Mouse (Mus musculus) heart, embryonic 10.5 days (tissue): Measurements from ENCODE around the gene Wdr37. TPM values are rescaled to one million over a fixed set of nuclear protein-coding genes. Genes with fewer than 3 reads are reported as not detected.
"Not testable (repeated sequence)": the region's sequence is repeated elsewhere in the genome, so short reads cannot be mapped to it uniquely, and the experiment has no call there.

Experiments
- DNase-seq: peaks from one replicate; pipeline ENCODE4 v3.0.0-alpha.2; 2017; ENCODE audit warnings: low spot score
- H3K27ac ChIP-seq: fragments of 300-500 bp; sonication (generic); 2 replicates; pipeline ENCODE4 v1.5.1; 2016; ENCODE audit warnings: mild to moderate bottlenecking
- H3K27me3 ChIP-seq: fragments of 300-500 bp; sonication (generic); 2 replicates; pipeline ENCODE4 v1.6.1; 2016; ENCODE audit warnings: mild to moderate bottlenecking; ENCODE audit not compliant: poor library complexity, insufficient read depth, severe bottlenecking
- H3K36me3 ChIP-seq: fragments of 300-500 bp; sonication (generic); 2 replicates; pipeline ENCODE4 v1.6.1; 2016; ENCODE audit warnings: mild to moderate bottlenecking, moderate library complexity
- H3K4me1 ChIP-seq: fragments of 300-500 bp; sonication (generic); 2 replicates; pipeline ENCODE4 v1.6.1; 2016; ENCODE audit warnings: mild to moderate bottlenecking
- H3K4me3 ChIP-seq: fragments of 300-500 bp; sonication (generic); 2 replicates; pipeline ENCODE4 v1.5.1; 2016; ENCODE audit warnings: mild to moderate bottlenecking, moderate library complexity
- H3K9me3 ChIP-seq: fragments of 300-500 bp; sonication (generic); 2 replicates; pipeline ENCODE4 v1.6.1; 2016; ENCODE audit warnings: mild to moderate bottlenecking, moderate library complexity
- WGBS: fragments of 180-500 bp; shearing (Covaris S2); methylation state at CpG from one replicate; pipeline ENCODE4 v1.1.7; 2016; 5-methylcytosine and 5-hydroxymethylcytosine counted together
- polyA plus RNA-seq: library from polyadenylated mRNA; unstranded; fragments of >200 nt; fragmentation: Nextera tagmentation; extraction: Ambion mirVana; gene quantifications from 2 replicates; pipeline ENCODE4 v1.2.1, GENCODE M21; 2016

Gene Wdr37
- polyA plus RNA-seq: 20.2 and 21.4 TPM in 2 replicates

- 2% methylated on average over 18 of the region's 18 CpGs for WGBS
- Histone ChIP-seq H3K4me3 (peak within 1 kb of the TSS; percentile 92), H3K27me3 (no peaks in the 10 kb centered on the region), H3K9me3 (no peaks in the 10 kb centered on the region), H3K27ac (peak within 1 kb of the TSS; percentile 94), H3K36me3 (no peaks in the 10 kb centered on the region), H3K4me1 (peaks cover 7% of the 10 kb centered on the region)
- no peak for DNase-seq
Observed at GRCm38 (mm10) chr13:8871314-8871962, at the start of gene Wdr37. Gene Wdr37, minus strand, starts transcription at chr13:8871909.

GRCm38 (mm10) chr13:8913890-8914289 lies 42.2 kb upstream of the Wdr37 start:
- H3K4me1 ChIP-seq, H3K36me3 ChIP-seq: not testable (repeated sequence)
- whole genome bisulfite sequencing: 87% methylated on average over 8 of the region's 8 CpGs

GRCm38 (mm10) chr13:8905986-8906385 lies 34.3 kb upstream of the Wdr37 start:
- not testable (repeated sequence) for H3K4me1 ChIP-seq, H3K4me3 ChIP-seq, H3K27ac ChIP-seq, H3K36me3 ChIP-seq, H3K27me3 ChIP-seq, DNase-seq
- peaks cover 15% of the 10 kb centered on the region; the same call in 1 of the 2 replicates for H3K9me3 ChIP-seq
- 86% methylated on average over 2 of the region's 2 CpGs for WGBS

More at GRCm38 (mm10) chr13:8913890-8914289, 42.2 kb upstream of the Wdr37 start:
- H3K9me3 ChIP-seq, H3K4me3 ChIP-seq, H3K27me3 ChIP-seq, H3K27ac ChIP-seq, DNase-seq: not testable (repeated sequence)

GRCm38 (mm10) chr13:8888603-8889002 lies 16.9 kb upstream of the Wdr37 start:
- WGBS: 90% methylated on average over 1 of the region's 1 CpGs
- peaks cover 32% of the 10 kb centered on the region for H3K36me3 ChIP-seq
- H3K27ac ChIP-seq: no peak overlapping the region
- peaks cover 3% of the 10 kb centered on the region; the same call in 1 of the 2 replicates for H3K4me1 ChIP-seq
- no peak for DNase-seq
- no peak overlapping the region for H3K4me3 ChIP-seq
- H3K9me3 ChIP-seq: no peaks in the 10 kb centered on the region
- no peaks in the 10 kb centered on the region for H3K27me3 ChIP-seq

GRCm38 (mm10) chr13:8886185-8886560 lies 14.5 kb upstream of the Wdr37 start:
- no peaks in the 10 kb centered on the region for H3K27me3 ChIP-seq
- H3K9me3 ChIP-seq: no peaks in the 10 kb centered on the region
- peaks cover 22% of the 10 kb centered on the region for H3K36me3 ChIP-seq
- H3K4me3 ChIP-seq: peak overlapping the region; percentile 84
- WGBS: 8% methylated on average over 9 of the region's 9 CpGs
- peaks cover 3% of the 10 kb centered on the region; the same call in 1 of the 2 replicates for H3K4me1 ChIP-seq
- DNase-seq: no peak
- H3K27ac ChIP-seq: peak overlapping the region; percentile 99

- no peaks in the 10 kb centered on the region for H3K27me3 ChIP-seq
- under 1% methylated on average over 46 of the region's 46 CpGs for WGBS
- H3K36me3 ChIP-seq: peaks cover 22% of the 10 kb centered on the region
- H3K9me3 ChIP-seq: no peaks in the 10 kb centered on the region
- peak within 1 kb of the TSS; percentile 99 for H3K27ac ChIP-seq
- DNase-seq: peak; percentile 99
- peak within 1 kb of the TSS; percentile 84 for H3K4me3 ChIP-seq
- H3K4me1 ChIP-seq: peaks cover 3% of the 10 kb centered on the region; the same call in 1 of the 2 replicates
Observed at GRCm38 (mm10) chr13:8885445-8886184, 13.9 kb upstream of the Wdr37 start, which contains the start of gene Idi1. Gene Idi1, plus strand, starts transcription at chr13:8885501.

GRCm38 (mm10) chr13:8883870-8884269 lies 12.2 kb upstream of the Wdr37 start:
- DNase-seq, H3K4me3 ChIP-seq, H3K36me3 ChIP-seq, H3K27ac ChIP-seq, H3K4me1 ChIP-seq, H3K9me3 ChIP-seq, H3K27me3 ChIP-seq: not testable (repeated sequence)
- 75% methylated on average over 5 of the region's 5 CpGs for WGBS

GRCm38 (mm10) chr13:8881611-8882010 lies 9.9 kb upstream of the Wdr37 start:
- WGBS: 65% methylated on average over 3 of the region's 3 CpGs
- H3K27ac ChIP-seq: no peak overlapping the region
- H3K9me3 ChIP-seq: no peaks in the 10 kb centered on the region
- H3K36me3 ChIP-seq: no peaks in the 10 kb centered on the region
- no peak overlapping the region for H3K4me3 ChIP-seq
- H3K4me1 ChIP-seq: no peaks in the 10 kb centered on the region
- H3K27me3 ChIP-seq: no peaks in the 10 kb centered on the region
- no peak for DNase-seq

GRCm38 (mm10) chr13:8873776-8874175 lies 2.1 kb upstream of the Wdr37 start:
- WGBS: 91% methylated on average over 1 of the region's 1 CpGs
- Histone ChIP-seq H3K36me3 (no peaks in the 10 kb centered on the region), H3K27me3 (no peaks in the 10 kb centered on the region), H3K27ac (no peak overlapping the region), H3K4me1 (peaks cover 7% of the 10 kb centered on the region), H3K4me3 (no peak overlapping the region), H3K9me3 (no peaks in the 10 kb centered on the region)
- no peak for DNase-seq

- WGBS: 0% methylated on average over 57 of the region's 57 CpGs
- Histone ChIP-seq H3K4me3 (peak overlapping the region; percentile 92), H3K27ac (peak overlapping the region; percentile 94), H3K4me1 (peaks cover 7% of the 10 kb centered on the region), H3K36me3 (0 out of 2 replicates have a peak, but pooled peaks cover 2% of the 10 kb centered on the region), H3K9me3 (no peaks in the 10 kb centered on the region), H3K27me3 (no peaks in the 10 kb centered on the region)
- DNase-seq: peak; percentile 93
Observed at GRCm38 (mm10) chr13:8870510-8871313, 997 bp downstream of the Wdr37 start.

- Histone ChIP-seq H3K4me3 (peak overlapping the region; percentile 92), H3K36me3 (0 out of 2 replicates have a peak, but pooled peaks cover 2% of the 10 kb centered on the region), H3K27me3 (no peaks in the 10 kb centered on the region), H3K9me3 (no peaks in the 10 kb centered on the region), H3K27ac (peak overlapping the region; percentile 94), H3K4me1 (peaks cover 7% of the 10 kb centered on the region)
- no peak for DNase-seq
- 8% methylated on average over 9 of the region's 9 CpGs for WGBS
Observed at GRCm38 (mm10) chr13:8870160-8870509, 1.6 kb downstream of the Wdr37 start.

- Histone ChIP-seq H3K27ac (peak overlapping the region; percentile 94), H3K9me3 (no peaks in the 10 kb centered on the region), H3K36me3 (peaks cover 2% of the 10 kb centered on the region; the same call in 1 of the 2 replicates), H3K4me1 (peaks cover 7% of the 10 kb centered on the region), H3K27me3 (no peaks in the 10 kb centered on the region), H3K4me3 (peak overlapping the region; percentile 92)
- DNase-seq: no peak
- WGBS: 75% methylated on average over 5 of the region's 5 CpGs
Observed at GRCm38 (mm10) chr13:8869578-8870157, 2.0 kb downstream of the Wdr37 start.
